Mouse (Mus musculus): ENCODE data around the gene Gjb1.

Gene Gjb1

GRCm38 (mm10) chrX:101396459-101396858 is 20.3 kb downstream of the Gjb1 start:
- DNase-seq (ENCODE audit: low read depth, low spot score), result no peak

GRCm38 (mm10) chrX:101418946-101419724 is 43.0 kb downstream of the Gjb1 start:
- no peak for DNase-seq (ENCODE audit: low read depth, low spot score)

- DNase-seq (ENCODE audit: low read depth, low spot score), result no peak
Observed at GRCm38 (mm10) chrX:101419725-101420699, 43.8 kb downstream of the Gjb1 start.

- DNase-seq (ENCODE audit: low read depth, low spot score), result no peak
Observed at GRCm38 (mm10) chrX:101420700-101421095, 44.5 kb downstream of the Gjb1 start, which contains the start of gene Zmym3. Gene Zmym3 (minus strand): TSS chrX:101420849.

GRCm38 (mm10) chrX:101423462-101423861 is 47.3 kb downstream of the Gjb1 start:
- no peak for DNase-seq (ENCODE audit: low read depth, low spot score)

- peak; percentile 34 for DNase-seq (ENCODE audit: low read depth, low spot score)
Observed at GRCm38 (mm10) chrX:101427774-101428173, 51.6 kb downstream of the Gjb1 start.

- DNase-seq (ENCODE audit: low read depth, low spot score), result peak; percentile 31
Observed at GRCm38 (mm10) chrX:101428785-101429141, 52.6 kb downstream of the Gjb1 start.

GRCm38 (mm10) chrX:101429142-101429949 is 53.2 kb downstream of the Gjb1 start, which contains the start of gene Nono:
Gene Nono (plus strand): TSS chrX:101429318.
- peak; percentile 89 for DNase-seq (ENCODE audit: low read depth, low spot score)

GRCm38 (mm10) chrX:101429976-101430375 is 53.8 kb downstream of the Gjb1 start:
- no peak for DNase-seq (ENCODE audit: low read depth, low spot score)
